Mouse (Mus musculus) adrenal gland, postnatal 25 days (tissue): ENCODE measurements around the gene Gpr146. TPM values are rescaled to one million over a fixed set of nuclear protein-coding genes. Genes with fewer than 3 reads are reported as not detected.

Experiments used
- DNase-seq: peaks from one replicate; pipeline ENCODE4 v3.0.0; 2021; ENCODE audit warnings: mixed read lengths
- total RNA-seq: library from RNA; stranded (reverse); gene quantifications from 2 replicates; pipeline ENCODE4 v1.2.3, GENCODE M21; 2021

The Gpr146 gene
- total RNA-seq, 1 experiment from 2014 or later, result 16.0 TPM

DNA sequence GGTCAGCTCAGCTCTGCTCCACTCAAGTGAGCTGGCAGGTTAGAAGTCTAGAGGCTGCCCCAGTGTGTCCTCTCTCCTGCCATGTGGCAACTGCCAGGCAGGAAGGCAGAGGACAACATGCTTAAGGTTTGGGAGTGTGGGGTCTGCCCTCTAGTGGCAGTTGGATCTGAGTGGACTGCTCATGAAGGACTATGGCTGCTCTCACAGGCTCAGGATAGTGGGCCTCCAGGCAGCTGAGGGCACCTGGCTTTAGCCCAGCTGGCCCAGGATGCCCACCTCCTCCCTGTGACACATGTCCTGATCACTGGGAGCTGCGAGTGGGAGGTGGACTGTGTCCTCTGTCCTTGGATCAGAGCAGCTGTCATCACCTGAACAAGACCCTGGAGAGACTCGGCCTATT is 18.8 kb upstream of the Gpr146 start:
- no peak for DNase-seq

DNA sequence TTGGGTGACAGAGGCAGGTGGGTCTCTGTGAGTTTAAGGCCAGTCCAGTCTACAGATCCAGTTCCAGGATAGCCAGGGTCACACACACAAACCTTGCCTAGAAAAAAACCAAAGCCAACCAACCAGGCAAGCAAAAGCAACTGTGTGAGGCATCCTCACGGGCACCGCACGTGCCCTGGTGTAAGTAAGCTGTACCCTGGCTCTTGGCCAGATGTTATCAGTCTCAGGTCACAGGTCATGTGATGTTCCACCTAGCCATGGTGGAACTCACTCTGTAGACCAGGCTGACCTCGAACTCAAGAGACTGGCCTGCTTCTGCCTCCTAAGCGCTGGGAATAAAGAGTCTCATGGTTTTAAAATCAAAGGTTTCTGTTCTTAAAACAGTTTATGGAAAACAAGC is 18.3 kb upstream of the Gpr146 start:
- DNase-seq, result no peak

DNA sequence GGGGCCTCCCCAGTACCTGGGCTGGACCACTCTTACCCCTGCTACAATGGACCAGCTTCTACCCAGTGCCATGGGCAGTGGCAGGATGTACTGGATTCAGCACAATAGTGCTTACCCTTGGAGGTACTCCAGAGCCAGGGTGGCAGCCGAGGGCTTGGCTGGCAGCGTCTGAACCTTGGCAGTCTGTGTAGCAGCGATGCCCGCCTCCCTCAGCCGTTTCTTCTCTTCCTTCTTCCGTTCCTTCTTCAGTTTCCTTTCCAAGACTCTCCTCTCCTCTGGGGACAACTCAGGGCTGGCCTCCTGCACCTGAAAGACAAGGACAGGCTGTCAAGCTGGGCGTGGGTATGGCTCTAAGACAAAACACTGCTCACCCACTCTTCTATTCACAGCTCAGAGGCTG is 13.6 kb upstream of the Gpr146 start:
- DNase-seq, result no peak

DNA sequence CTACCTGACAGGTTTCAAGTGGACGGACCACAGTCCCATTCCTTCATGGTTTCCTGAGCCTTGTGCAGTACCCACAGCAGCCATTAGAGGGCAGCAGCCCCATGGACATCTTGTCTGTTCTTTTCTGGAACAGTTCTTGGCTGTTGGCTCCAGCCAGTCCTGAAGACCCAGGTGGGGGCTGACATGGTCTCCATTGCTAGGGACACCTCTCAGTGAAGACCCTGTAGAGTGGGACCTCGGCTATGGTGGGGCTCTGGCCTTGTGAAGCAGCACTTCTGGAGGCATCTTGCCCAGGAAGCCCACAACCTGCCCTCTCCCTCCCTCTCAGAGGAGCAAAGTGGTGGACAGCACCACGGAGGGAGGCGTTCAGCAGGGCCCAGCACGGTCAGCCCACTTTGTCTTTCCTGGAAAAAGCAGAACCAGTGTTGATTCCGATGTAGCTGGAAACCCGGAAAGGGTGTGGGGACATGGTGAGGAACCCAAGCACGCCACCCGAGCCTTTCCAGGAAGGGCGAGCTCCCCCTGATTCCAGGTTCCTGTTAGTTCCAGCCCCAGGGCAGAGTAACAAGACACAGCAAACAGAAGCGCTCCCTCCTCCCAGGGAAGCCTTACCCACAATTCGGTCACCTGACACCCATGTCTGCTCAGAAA is 13.1 kb upstream of the Gpr146 start:
- DNase-seq, result peak; percentile 85

DNA sequence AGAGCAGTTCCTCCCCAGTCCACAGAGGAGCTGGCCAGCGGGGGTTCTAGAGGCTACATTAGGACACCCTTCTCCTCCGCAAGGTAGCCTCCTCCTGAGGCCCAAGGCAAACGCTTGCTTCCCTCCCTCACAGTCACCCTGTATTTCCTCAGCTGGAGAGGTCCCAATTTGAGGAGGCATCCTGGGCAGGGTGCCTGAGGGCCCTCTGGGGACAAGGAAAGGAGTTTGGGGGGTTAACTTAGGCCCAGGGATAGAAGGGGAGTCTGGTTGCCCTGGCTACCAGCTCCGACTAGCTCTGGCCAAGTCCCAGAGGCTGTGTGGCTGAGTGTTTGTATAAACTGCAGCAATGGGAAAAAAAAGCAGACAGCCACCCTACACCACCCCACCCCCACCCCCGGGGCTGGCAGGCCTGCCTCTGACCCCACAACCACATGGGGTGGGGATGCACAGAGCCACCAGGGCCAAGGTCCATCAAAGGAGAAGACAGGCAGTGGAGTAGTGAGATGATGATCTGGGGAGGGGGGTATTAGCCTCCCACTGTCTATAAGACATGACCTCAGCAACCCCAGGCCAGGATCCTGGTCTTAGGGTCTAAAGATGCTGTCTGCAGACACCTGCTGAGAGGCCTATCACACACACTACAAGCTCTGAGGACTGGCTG is 12.5 kb upstream of the Gpr146 start:
- no peak for DNase-seq

DNA sequence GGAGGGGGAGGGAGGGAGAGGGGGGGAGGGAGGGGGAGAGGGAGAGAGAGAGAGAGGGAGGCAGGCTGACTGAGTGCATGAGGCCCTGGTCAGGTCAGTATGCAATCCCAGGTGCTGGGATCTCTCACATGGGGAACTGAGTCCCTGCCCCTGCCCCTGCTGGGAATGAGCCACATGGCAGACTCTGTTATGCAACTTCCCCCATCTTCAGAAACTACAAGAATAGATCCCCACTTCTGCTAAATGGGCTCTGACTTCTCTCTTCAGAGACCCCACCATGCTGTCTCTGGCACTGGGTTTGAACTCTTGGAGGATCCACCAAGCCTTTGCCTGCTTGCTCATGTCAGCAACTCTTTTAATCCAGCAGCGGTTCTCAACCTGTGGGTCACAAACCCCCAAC is 11.7 kb upstream of the Gpr146 start:
- DNase-seq, result no peak

DNA sequence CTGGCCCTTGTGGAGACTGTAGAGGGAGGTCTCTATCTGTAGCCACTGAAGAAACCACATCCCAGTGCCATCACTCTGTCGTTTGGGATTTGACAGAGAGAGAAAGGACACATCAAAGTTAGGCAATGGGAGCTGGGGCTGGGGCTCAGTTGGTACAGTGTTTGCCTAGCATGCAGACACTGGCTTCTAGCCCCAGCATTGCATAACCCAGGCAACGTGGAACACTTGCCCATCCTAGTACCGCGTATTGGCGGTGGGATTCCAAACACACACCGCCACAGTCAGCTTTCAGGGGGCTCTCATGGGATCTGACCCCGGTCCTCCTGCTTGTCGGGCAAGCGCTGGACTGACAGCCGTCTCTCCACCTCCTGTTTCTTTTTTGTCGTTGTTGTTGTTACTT is 11.0 kb upstream of the Gpr146 start:
- no peak for DNase-seq

DNA sequence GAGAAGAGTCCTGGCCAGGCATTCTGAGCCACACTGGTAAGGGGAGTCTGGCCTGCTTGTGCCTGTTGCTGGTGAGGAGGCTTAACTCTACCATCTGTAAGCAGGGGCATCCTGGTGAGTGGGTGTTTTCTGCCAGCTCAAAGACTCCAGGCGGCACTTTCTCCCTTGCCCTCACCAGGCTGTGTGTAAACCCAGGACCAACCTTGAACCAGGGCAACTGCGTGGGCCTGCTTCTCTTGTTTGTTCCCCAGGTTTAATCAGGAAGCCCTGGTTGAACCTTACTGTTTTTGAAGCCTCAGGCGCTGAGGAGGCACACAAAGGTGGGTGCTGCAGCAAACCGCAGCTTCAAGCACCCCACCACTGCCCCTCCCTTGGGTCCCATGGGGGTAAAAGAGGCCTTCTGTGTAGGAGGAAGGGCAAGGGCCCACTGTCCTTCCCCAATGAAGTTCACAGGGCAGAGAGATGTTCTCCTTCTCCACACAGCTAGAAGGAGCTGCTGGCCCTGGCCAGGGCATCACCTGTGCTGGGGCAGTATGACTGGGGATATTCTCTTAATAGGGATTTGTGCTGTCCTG is 9.5 kb upstream of the Gpr146 start:
- no peak for DNase-seq

DNA sequence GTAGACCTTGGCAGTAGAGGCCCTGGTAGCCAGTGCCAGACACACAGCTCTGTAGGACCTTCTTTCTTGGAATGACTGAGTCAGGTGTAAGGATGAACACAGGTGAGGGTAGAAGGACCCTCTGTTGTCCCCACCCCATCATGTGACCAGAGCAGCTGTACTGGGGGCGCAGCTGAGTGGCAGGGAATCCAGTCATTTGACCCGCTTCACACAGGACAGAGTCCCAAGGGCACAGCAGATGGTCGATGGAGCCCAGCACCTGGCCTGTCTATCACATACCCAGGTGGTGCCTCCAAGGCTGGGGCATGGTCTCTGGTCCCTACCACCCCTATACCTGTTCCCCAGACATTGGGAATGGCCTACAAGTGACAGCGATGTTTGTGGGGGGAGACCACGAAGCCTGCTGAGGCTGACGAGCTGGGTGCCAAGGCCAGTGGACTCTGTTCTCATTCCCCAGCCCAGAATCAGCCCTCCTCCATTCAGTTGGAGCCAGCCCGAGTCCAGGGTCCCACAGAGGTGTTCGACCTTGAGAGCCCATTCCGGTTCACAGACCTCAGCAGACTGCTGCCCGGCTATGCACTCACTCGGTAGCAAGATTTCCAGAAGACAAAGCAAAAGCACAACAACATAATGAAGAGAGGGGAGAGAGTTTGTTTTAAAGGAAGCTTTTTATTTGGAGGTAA is 8.7 kb upstream of the Gpr146 start:
- DNase-seq, result no peak

DNA sequence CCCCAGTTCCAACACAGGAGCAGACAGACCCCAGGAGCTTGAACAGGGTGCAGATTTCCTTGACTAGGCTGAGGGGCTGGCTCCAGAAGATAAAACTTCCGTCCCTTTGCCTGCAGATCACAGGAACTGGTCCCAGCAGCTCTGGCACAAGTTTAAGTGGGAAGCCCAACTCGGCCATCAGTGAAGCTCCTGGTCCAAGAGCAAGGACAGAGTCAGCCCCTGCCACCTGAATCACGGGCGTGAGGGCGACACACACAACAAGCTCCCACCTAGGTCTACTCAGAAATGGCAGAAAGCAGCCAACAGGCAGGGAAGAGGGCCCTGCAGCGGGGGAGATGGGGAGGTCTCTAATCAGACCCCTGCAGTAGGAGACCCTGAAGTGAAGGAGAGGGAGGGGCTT is 7.2 kb upstream of the Gpr146 start:
- DNase-seq, result no peak

DNA sequence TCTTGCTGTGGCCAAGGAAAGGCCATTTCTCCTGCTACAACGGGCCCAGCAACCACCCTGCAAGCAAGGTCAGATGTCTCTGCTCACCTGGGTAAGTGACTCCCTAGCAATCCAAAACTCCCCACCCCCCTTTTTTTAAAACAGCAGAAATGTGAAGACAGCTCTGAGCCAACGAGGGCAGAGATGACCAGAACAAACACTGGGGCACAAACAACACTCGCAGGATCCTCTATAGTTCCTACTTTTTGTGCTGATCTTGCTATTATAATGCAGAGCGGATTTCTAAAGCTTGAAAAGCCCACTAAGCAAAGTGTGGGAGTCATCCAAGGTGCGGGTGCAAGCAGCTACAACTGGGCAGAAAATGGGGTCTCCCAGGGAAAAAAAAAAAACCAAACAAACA is 6.4 kb upstream of the Gpr146 start:
- DNase-seq, result no peak

DNA sequence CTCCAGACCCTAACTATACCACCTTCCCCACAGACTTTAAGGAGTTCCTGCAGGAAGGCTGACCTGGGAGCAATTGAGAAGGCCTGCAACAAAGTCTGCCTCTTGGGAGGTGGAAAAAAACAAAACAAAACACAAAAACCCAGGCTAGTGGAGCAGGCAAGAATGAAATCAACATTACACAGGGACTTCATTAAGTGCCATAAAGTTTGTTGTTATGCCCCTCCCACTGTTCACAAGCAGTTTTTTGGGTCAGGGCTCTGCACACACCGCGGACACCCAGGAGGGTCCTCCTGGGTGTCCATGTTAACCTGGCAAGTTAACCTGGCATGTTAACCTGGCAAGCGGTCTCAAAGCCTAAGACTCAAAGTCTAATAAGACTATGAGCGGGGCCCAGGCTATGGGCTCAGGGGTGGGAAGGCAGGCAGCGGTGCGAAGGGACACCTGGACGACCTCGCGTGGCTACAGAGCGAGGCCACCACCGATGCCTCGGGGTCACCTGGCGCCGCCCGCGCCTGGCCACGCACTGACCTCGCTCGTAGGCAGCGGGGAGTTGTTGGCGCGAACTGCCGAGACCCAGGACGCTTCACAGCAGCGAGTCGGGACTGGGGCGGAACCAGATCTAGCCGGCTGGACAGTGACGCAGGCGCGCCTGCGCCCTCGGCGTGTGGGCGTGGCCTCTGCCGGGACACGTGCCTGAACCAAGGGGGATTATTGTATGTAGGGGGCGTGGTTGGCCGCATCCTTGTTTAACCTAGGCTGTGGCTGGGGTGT is 5.7 kb upstream of the Gpr146 start:
- peak; percentile 93 for DNase-seq

DNA sequence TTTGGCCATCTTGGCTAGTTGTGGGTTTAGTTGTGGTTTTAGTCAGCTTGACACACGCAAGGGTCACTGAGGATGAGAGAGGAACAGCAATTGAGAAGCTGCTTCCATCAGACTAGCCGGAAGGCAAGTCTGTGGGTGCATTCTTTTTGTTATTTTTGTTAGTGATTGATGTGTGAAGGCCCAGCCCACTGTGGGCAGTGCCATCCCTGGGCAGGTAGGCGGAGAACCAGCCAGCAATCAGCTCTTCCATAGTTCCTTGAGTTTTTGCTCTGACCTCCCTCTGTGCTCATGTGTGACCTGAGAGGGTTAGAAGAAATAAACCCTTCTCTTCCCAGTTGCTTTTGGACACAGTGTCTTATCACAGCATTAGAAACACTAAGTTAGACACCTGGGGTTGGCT is 4.4 kb upstream of the Gpr146 start:
- DNase-seq, result no peak

DNA sequence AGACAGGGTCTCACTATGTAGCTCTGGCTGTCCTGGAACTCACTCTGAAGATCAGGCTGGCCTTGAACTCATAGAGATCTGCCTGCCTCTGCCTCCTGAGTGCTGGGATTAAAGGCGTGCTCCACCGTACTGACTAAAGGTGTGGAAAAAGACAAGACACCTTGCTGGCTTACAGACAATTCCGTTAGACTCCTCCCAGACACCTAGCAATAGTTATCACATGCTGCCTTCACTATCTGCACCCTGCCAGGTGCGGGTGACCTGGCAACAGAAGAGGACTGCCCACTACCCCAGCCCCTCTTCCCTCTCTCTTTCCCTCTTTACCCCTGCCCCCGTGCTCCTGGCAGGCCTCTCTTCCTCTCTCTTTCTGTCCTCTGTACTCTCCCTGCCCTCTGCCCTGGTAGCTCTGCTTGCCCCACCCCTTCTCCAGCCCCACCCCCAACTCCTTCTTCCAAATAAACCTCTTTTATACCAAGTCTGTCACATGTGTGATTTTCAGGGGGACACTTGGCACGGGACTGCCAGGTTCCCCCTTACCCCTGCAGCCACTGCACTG is 3.5 kb upstream of the Gpr146 start:
- DNase-seq, result no peak

DNA sequence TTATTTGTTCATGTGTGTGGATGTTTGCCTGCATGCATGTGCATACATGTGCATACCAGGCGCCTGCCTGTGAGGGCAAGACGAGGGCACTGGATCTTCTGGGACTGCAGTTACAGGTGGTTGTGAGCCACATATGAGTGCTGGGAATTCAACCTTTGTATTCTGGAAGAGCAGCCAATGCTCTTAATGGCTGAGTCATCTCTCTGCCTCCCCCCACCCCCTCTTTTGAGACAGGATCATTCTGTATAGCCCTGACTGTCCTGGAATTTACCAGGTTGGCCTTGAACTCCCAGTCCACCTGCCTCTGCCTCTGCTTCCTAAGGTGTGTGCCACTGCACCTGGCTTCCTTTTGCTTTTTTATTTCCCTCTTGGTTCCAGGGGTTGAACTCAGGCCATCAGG is 2.7 kb upstream of the Gpr146 start:
- no peak for DNase-seq

DNA sequence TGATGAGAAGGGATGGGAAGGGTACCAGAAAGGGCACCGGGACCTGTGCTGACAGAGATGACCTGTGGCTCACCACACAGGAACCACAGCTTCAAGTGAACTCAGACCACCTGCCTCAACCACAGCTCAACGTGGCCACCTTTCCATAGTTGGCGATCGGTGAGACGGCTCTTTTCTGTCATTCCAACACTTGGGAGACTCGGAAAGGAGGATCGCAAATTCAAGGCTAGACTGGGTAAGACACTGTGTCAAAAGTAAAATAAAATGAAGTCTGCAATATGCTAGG is 717 bp downstream of the Gpr146 start:
- no peak for DNase-seq

DNA sequence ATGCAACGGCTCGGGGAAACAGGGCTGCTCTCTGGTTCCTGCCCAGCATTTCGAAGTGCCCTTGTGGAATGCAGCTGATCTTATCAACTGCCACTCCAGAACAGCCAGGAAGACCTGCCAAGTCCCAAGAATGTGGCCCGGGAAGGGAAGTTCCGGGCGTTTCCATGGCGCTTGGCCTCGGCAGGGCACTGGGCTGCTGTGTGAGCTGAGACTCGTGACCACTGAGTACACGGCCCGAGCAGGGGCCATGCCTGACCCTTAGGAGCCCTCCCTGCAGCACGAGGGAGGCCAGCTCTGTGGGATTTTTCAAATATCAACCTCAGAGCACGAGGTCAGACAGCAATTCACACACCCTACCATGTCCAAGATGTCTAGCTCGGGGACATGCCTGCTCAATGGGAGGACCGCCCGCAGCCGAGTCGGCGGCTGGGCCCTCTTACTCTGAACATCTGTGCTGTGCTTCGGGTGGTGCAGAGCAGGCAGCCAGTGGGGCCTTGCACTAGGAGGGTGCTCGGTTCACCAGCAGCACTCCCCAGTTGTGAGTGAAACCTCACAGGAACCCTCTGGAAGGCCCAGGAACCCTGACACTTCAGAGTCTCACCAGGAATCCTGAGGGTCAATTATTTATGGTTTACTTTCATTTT is 1.6 kb downstream of the Gpr146 start:
- peak; percentile 78 for DNase-seq

DNA sequence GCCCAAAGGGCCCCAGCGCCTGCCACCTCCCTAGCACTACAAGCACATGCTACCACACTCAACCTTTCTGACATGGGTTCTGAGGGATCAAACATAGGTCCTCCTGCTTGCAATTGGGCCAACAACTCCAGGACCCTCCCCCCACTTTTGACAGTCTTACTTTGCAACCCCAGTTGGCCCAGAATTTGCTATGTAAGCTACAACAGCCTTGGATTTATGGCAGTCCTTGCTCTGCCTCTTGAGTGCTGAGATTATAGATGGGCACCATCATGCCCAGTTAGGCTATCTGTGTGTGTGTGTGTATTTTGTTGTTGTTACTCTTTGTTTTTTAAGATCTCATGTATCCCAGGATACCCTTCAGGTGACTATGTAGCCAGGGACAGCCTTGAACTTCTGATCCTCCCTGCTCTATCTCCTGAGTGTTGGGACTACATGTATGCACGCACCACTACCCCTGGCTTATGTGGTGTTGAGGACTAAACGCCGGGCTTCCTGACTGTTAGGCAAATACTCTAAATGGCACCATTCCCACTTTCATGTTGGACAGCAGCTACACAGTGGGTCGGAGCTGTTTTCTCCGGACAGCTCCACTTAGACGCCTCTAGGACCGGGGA is 2.4 kb downstream of the Gpr146 start:
- DNase-seq, result no peak

DNA sequence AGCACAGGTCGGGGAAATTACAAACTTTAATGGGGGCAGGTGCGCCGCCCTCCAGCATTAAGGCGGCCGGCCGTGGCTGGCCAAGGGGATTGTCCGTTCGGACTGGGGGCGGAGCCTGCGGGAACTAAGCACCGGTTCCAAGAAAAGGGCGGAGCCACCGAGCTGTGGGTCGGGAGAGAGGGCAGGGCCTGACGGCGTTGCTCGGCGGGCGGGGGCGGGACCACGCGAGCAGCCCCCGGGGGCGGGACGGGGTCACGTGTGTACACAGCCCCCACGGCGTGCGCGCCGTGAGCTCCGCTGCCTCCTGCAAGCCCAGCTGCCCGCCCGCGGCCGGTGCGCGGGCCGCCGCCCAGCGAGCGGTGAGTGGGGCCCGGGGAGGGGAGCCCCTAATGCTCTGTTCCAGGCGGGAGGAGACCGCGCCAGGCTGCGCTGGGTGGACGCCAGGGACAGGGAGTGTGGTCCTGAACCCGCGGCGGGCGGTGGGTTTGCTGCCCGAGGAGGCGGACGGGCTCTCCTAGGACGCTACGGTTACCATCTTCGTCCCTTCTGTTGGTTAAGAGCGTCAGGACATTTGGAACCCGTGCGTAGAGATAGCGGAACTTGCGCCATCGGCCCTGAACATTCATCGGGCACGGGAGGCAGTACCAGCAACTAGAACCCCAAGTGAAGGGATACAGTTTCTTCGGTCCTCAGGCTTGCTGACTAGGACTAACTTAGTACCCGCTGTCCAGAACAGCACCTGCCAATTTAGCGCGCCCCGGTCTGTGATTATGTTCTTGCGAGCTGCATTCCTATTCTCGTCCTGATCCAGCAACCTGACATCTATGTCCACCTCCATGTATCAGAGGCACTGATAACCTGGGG is 3.1 kb downstream of the Gpr146 start:
- peak; percentile 97 for DNase-seq
